Mouse (Mus musculus): ENCODE results near the gene Armc8. TPM values are rescaled to one million over a fixed set of nuclear protein-coding genes. Genes with fewer than 3 reads are reported as not detected.

The Armc8 gene
- polyA plus RNA-seq, 1 experiment from 2014 or later, result 30.5 TPM

Other genes starting within 250 kb of the Armc8 start
- gene Esyt3, start 210.3 kb downstream of the Armc8 start, polyA plus RNA-seq (2016; fragmentation: Nextera tagmentation; extraction: Ambion mirVana), result 0.10 and 0.27 TPM in 2 replicates
- gene Mras, start 131.5 kb downstream of the Armc8 start, polyA plus RNA-seq (2016; fragmentation: Nextera tagmentation; extraction: Ambion mirVana), result 8.0 and 11.7 TPM in 2 replicates
- not detected in 2 replicates for gene Nme9, start 117.4 kb downstream of the Armc8 start, polyA plus RNA-seq (2016; fragmentation: Nextera tagmentation; extraction: Ambion mirVana)
- 41.2 and 43.7 TPM in 2 replicates for gene Dbr1, start 6.9 kb upstream of the Armc8 start, polyA plus RNA-seq (2016; fragmentation: Nextera tagmentation; extraction: Ambion mirVana)
- gene A4gnt, start 43.6 kb upstream of the Armc8 start, polyA plus RNA-seq (2016; fragmentation: Nextera tagmentation; extraction: Ambion mirVana), result not detected in 2 replicates
- gene Dzip1l, start 60.6 kb upstream of the Armc8 start, polyA plus RNA-seq (2016; fragmentation: Nextera tagmentation; extraction: Ambion mirVana), result 26.3 and 27.9 TPM in 2 replicates
- not detected in 2 replicates for gene Cldn18, start 148.4 kb upstream of the Armc8 start, polyA plus RNA-seq (2016; fragmentation: Nextera tagmentation; extraction: Ambion mirVana)